Mouse (Mus musculus) T-helper 1 cell (primary cell): ENCODE measurements around the gene Gm14440.
"Not testable (repeated sequence)": the region's sequence is repeated elsewhere in the genome, so short reads cannot be mapped to it uniquely, and the experiment has no call there.

Experiments
- in situ Hi-C: fragments of 300-600 bp; cut with MboI, MseI; formaldehyde crosslinking; loops from one replicate; pipeline ENCODE4 v1.15.1; 2025; ENCODE audit warnings: high pct_unique_total_duplicates

Gm14440 gene

DNA sequence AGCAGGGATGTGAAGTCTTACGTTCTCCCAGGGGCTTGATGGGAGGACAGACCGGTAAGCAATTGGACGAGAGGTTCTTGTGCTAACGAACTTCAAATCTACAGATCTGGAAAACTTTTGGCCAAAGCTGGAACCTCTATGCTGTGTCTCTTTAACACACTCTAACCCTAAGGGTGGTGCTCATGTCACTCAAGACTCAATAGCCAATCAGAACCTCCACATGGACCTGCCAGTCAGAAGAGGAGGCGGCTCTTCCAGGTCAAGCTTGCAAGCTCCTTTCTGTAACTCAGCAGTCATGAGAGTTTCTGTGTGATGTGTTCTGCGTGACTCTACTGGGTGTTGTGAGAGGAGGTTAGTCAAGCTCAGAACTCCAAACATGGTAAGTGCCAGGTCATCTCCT is at the start of gene Gm14440:
TSS of gene Gm14440 (plus strand) at position 301 of the 400 bp plus-strand sequence.
- in situ Hi-C loops, result not testable (repeated sequence)
